Mouse (Mus musculus) gastrocnemius, adult 2 months (tissue): ENCODE measurements around the gene Eva1b. TPM values are rescaled to one million over a fixed set of nuclear protein-coding genes. Genes with fewer than 3 reads are reported as not detected.

Experiments
- DNase-seq: peaks from one replicate; pipeline ENCODE4 v3.0.0; 2022
- H3K27ac ChIP-seq: fragments of 200-600 bp; 2 replicates; pipeline ENCODE4 v1.8.1; 2022; ENCODE audit warnings: mild to moderate bottlenecking
- H3K4me3 ChIP-seq: fragments of 200-600 bp; 2 replicates; pipeline ENCODE4 v1.8.1; 2022; ENCODE audit warnings: mild to moderate bottlenecking, moderate library complexity
- CTCF ChIP-seq: fragments of 200-600 bp; IDR thresholded peaks from 2 replicates; pipeline ENCODE4 v1.8.1; 2022; ENCODE audit warnings: antibody characterized with exemption, mild to moderate bottlenecking, moderate library complexity
- intact Hi-C: fragments of 180-260 bp; cut with DNase I; formaldehyde crosslinking; loops from one replicate; pipeline ENCODE4 v1.15.1; 2025
- total RNA-seq, 2 experiments: library from RNA; stranded (reverse); gene quantifications; 2 replicates each; pipeline ENCODE4 v1.2.3; 2021

Gene Eva1b
- total RNA-seq, 2 experiments from 2014 or later: 2.9 to 4.4 TPM

- H3K27ac ChIP-seq: peak overlapping the region; percentile 97
- H3K4me3 ChIP-seq: peak overlapping the region; percentile 32; the same call in 1 of the 2 replicates
- DNase-seq: no peak
- intact Hi-C loops: no loop called here
- TF ChIP-seq CTCF: no peak
These were observed 49.9 kb downstream of the Eva1b start for GRCm38 (mm10) chr4:126197485-126197884.

Other genes starting within 250 kb of the Eva1b start
- under 1 TPM; 0.17 to 0.26 TPM for gene Csf3r, start 123.2 kb upstream of the Eva1b start, total RNA-seq
- gene Mrps15, start 100.8 kb upstream of the Eva1b start, total RNA-seq: 10 to 100 TPM; 72.3 to 86.8 TPM
- 1 to 10 TPM; 2.3 to 3.7 TPM for gene Oscp1, start 89.2 kb upstream of the Eva1b start, total RNA-seq
- 1 to 10 TPM; 7.3 to 7.4 TPM for gene Lsm10, start 51.1 kb upstream of the Eva1b start, total RNA-seq
- 100 to 1,000 TPM; 102 to 108 TPM for gene Stk40, start 43.8 kb upstream of the Eva1b start, total RNA-seq
- 1 to 10 TPM in 1 of 2 experiments, under 1 TPM in 1; 0.97 to 1.2 TPM for gene Sh3d21, start 15.7 kb downstream of the Eva1b start, total RNA-seq
- 100 to 1,000 TPM; 102 to 108 TPM for gene Thrap3, start 55.0 kb downstream of the Eva1b start, total RNA-seq
- 100 to 1,000 TPM; 177 to 199 TPM for gene Map7d1, start 108.6 kb downstream of the Eva1b start, total RNA-seq
- gene Trappc3, start 114.6 kb downstream of the Eva1b start, total RNA-seq: 10 to 100 TPM; 18.6 to 24.3 TPM
- gene Col8a2, start 139.0 kb downstream of the Eva1b start, total RNA-seq: 1 to 10 TPM in 1 of 2 experiments, under 1 TPM in 1; 0.74 to 6.0 TPM
- gene Adprhl2, start 174.0 kb downstream of the Eva1b start, total RNA-seq: 1 to 10 TPM; 9.3 to 9.5 TPM
- under 1 TPM in 1 of 2 experiments, not detected in 1; 0.64 TPM for gene Tekt2, start 177.9 kb downstream of the Eva1b start, total RNA-seq